Mouse (Mus musculus) brain, adult 2 months (tissue): ENCODE results near the gene Gnptab.
"Not testable (repeated sequence)": the region's sequence is repeated elsewhere in the genome, so short reads cannot be mapped to it uniquely, and the experiment has no call there.

Experiments used
- DNase-seq: peaks from one replicate; pipeline ENCODE4 v3.0.0; 2011; ENCODE audit warnings: low read depth, low spot score

Gene Gnptab

DNA sequence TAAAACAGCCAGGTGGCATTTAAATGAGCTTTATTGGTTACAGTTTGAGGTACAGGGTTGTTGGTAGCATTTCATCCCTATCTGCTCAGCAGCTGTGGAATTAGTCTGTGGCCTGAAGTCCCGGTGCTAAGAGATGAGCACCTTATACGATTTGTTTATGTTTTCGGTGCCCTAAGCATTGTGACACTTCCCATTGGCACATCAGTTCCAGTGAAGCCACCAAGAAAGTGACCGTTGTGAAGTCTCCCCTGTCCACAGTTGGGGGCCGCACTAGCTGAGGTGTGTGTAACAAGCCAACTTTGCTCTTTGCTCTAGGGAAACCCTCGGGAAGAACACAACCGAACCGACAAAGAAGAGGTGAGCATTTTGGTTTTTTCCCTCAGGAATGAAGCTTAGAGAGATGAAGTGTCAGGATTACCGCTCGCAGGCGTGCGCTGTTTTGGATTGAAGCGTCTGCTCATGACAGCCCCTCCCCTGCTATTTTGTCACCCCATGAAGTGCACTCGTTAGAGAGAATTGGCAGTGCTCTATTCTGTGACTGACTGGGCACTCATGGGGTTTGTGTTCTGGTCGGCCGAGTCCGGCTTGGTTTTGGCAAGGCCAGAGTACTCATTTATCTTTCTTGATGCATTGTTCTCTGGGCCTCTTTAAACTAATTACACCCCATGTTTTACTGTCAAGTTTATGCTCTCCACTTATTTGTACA lies 33.5 kb downstream of the Gnptab start:
- DNase-seq: no peak

DNA sequence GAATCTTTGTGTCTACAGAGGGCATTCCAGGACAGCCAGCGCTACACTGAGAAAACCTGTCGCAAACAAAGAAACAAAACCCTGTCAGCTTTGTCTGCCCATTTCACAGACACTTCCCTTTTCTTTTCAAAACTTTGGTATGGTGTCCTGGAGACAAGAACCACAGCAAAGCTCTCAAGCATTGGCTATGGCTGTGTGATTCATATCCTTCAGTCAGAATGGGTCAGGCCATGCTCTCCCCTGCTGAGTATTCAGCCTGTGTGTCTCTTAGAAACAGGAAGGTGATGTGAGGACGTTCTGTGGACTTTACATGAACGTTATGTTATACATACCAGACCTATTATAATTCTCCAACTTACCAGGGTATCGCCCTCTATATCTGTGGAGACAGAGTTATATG lies 38.8 kb downstream of the Gnptab start:
- DNase-seq: no peak

DNA sequence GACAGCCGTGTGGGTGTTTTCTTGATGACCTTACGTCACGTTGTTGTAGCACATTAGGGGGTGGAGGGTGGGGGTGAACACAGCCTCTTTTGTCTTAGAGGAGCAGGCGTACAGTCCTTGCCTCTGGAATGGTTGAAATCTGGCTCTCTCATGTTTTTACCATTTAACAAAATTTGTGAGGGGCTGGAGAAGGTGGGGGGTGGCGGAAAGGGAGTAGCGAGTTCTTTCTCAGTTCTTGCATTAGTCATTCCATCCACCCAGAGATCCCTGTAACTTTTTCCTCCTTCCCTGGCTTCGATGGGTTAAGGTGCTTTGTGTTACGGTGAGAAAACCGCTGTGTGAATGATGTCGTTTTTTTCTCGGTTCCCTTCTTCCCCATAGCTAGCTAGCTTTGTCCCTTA lies 41.2 kb downstream of the Gnptab start:
- DNase-seq: peak; percentile 60

DNA sequence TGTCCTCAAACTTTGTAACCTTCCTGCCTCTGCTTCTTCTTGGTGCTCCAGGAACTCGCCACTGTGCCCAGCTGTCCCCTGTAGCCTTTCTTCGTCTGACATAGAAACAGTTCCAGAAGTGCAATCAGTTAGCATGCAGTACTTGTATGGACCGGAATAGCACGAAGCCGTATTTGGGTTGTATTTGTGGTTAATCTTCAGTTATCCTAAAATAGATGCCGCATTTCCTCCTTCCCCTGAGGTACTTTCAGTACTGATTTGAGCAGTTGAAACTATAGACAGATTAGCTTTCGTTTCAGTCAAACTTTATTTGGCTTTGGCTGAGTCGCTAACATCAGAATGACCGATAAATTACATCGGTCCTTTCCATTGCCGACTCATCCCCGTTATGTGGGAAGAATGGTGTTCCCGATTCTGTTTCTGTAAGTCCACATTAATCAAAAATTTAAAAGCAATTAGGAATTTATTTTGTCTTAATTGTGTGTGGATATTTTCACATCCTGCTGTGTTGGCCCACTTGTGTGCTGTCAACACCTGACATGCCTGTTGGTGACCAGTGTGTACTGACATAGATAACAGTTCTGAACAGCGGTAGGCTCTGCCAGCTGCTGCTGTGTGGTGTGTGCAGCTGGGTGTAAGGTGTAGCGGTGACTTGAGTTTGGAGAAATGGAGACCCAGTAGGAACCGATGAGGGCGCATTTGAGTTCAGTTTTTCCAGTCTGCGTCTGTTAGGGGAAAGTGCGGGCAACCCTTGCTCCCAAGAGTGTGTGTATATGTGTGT lies 41.9 kb downstream of the Gnptab start:
- no peak for DNase-seq

DNA sequence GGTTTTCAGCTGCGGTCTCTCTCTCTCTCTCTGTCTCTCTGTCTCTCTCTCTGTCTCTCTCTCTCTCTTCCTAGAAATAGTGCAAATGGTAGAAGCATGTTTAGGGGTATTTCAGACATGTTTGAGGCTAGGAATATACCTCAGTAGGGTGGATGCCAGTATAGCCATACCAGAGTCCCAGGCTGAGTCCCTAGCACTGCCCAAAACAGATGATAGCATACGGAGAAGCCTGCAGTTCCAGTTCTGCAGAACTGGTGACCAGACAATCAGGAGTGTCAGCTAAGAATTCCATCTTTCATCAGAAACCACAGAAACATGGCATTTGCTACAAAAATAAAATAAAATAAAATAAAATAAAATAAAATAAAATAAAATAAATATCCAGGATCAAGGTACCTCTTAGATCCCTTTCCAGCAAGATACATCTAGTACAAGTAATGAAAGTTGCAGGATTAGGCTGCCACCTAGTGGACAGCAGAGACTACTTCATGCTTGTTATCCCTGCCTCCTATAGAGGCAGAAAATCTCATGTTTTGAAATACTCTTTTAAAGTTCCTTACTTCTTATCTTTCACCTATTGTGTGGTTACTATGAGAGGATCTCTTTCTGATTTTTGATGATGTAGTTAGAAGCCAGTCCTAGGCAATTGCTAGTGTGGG lies 47.4 kb downstream of the Gnptab start:
- peak; percentile 90 for DNase-seq

DNA sequence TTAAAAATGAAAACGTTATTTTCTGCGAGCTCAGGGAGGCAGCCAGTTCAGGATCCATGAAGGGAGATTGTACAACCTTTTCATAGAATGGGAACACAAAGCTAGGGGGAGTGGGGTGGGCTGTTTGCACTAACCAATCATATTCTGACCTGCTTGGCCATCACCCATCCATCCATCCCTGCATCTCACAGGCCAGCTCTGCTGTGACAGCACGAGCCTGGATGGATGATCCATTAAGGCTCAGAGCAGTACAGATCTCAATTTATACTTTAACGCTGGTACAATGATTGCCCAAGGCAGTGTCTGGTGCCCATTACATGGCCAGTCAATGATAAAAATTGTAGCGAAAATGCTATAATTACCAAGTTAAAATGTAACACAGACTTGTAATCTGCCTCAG lies 48.0 kb downstream of the Gnptab start:
- DNase-seq: no peak

DNA sequence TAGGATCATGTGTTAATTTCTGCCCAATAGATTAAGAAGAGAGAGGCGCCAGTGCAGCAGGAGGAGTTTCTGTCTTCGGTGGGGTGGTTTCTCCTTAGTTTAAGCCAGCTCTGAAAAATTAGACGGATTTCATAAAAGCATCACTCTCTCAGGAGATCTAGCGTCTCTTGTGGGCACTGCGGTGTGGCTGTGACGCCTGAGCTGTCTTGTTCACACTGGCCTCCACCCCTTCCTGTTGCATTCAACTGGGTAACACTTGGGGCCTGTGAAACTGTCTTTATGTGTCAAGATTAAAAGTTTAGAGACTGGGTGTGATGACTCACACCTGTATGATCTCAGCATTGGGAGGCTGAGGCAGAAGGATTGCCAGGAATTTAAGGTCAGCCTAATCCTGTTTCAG lies 49.1 kb downstream of the Gnptab start:
- no peak for DNase-seq

DNA sequence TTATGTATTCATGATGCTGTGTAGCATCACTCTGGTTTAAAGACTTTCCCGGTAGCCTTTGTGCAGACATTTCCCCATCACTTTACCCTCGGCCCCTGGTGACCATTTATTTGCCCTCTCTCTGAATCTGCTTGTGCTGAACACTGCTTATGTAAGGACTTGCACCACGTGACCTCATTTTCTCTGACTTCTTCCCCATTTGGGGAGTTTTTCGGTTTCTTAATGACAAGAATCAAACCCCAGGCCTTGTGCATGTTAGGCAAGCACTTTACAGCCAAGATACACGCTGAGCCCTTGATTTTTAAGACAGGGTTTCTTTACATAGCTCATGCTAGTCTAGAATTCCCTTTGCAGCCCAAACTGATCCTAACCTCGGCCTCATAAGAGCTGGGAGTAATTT lies 62.3 kb downstream of the Gnptab start:
- DNase-seq: no peak

DNA sequence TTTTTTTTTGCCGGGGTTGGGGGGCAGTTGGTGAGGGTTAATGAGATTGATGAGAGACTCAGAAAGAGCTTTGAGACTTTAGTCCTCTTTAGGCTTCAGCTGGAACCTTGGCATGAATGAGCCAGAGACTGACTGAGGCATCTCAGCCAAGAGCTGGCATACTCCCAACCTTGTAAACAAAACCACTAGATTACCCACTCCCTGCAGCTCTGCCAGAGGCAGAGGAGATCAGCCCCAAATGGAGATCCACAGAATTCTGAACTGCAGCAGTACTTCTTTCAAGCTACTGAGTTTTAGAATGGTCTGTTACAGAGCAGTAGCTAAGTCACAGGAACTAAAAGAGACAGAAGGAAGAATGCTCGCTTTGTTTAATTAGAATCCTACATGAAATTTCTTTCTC lies 72.3 kb downstream of the Gnptab start:
- peak; percentile 90 for DNase-seq

DNA sequence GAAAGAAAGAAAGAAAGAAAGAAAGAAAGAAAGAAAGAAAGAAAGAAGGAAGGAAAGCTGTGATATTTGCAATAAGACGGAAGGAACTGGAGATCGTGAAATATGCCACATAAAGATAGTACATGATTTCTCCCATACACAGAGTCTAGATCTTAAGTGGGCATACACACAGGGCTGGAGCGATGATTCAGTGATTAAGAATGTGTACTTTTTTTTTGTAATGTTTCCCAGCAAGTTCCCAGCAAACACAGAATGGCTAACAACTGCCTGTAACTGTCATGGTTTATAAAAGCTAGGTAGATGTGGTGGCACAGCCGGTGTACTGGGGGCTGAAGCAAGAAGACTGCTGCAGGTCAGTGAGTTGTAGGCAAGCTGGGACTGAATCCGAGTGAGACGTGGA lies 73.1 kb downstream of the Gnptab start:
- DNase-seq: no peak

DNA sequence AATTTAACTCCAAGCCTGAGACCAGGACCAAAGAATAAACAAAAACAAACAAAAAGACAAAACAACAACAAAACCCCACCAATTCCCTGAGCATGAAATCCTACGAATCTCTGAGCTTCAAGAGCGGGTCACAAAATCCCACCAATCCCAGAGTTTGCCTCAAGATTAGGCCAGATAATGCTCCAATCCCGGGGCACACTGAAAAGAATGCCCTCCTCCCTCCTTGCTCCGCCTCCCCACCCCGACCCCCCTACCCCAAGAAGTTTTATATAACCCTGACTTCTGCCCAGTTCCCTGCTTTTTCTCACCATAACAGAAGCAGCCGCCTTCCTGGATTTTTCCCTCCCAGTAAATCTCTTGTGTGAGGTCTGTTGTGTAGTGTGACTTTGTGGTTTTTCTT lies 78.9 kb downstream of the Gnptab start:
- DNase-seq: no peak

DNA sequence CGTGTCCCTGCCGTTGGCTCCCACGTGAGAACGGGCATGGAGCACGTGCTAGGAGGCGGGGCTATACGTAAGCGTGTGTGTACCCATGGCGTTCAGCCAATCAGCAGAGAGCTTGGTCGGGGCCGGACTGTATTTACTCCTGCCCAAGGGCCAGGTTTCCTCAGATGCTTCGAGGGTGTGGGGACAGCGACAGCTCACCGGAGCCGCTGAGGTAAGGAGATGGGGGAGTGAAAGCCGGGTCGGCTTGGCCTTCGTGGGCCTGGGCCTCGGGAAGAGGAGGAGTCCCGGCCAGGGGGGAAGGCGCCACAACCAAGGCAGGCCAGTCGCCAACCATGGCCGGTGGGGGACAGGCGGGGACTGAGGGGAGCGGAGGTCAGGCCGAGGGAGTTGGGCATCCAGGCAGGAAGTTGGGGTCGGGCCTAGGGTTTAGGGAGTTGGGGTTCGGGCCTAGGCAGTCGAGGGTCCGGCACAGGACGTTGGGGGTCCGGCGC lies 80.6 kb downstream of the Gnptab start, which contains the start of gene Sycp3:
Sycp3 (plus strand) TSS at position 68 of the 491 bp plus-strand sequence.
- no peak for DNase-seq

DNA sequence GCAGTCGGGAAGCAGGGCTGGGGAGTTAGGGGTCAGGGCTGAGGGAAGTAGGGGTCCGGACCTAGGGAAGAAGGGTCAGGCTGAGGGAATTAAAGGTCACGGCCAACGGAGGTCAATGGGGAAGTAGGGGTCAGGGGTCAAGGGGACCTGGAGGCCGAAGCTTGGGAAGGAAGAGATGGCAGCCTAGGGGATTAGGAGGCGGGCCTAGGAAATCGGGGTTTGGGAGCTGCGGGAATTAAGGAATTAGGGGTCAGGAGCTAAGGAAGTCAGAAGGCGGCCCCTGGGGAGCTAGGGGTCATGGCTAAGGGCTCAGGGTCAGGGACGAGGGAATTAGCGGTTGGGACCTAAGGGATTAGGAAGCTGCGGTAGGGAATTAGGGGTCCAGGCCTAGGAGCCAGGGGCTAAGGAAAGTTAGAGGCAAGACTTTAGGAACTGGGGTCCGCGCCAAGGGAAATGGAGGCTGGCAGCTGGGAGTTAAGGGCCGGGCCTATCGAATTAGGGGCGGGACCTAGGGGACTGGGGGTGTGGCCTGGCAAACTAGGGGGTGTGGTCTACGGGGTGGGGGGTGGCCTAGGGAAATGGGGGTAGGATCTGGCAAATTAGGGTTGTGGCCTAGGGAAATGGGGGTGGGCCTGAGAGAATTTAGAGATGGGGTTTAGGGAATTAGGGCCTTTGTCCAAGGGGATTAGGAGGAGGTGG lies 81.3 kb downstream of the Gnptab start:
- no peak for DNase-seq

DNA sequence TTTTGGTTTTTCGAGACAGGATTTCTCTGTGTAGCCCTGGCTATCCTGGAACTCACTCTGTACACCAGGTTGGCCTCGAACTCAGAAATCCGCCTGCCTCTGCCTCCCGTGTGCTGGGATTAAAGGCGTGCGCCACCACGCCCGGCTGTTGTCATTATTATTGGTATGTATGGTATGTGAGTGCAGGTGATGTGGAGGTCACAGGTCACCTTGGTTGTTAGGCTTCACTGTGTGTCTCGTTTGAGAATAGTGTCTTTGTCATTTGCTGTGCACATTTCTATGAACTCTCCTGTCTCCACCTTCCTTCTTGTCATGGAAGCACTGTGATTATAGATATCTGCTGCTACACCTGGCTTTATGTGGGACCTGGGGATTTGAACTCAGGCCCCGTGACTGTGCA lies 103.9 kb downstream of the Gnptab start:
- DNase-seq: not testable (repeated sequence)

DNA sequence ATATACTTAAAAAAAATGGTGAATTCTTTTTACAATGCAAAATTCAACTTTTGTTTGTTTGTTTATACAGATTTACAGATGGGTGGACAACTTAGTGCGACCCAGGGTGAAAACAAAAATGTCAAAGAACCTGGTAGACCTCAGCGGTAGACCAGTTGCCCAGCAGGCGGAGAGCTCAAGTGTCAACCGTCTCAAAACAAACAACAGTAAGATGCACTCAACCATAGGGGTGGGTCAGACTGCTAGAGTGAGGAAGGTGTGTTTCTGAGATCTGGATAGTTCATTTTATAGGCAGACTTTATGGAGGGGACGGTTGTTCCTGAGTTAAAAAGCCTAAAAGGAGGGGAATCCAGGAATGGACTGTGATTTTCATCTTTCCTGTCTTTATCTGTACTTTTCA lies 109.7 kb downstream of the Gnptab start:
- DNase-seq: no peak

DNA sequence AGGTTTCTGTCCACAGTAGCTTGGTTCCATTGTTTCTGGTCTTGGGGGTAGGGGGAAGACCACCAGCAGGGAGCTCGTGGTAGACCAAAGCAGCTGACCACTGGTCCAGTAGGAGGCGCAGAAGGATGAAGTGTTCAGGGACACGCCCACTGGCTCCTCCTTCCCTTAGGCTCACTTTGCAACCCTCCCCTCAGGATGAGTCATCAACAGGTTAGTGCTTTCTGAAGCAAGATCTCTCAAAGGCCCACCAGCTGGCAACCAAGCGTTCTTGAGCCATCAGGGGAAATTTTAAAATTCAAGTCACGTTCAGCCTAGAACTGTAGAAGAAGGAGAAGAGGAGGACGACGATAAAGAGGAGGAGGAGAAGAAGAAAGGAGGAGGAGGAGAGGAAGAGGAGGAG lies 112.7 kb downstream of the Gnptab start:
- DNase-seq: no peak

DNA sequence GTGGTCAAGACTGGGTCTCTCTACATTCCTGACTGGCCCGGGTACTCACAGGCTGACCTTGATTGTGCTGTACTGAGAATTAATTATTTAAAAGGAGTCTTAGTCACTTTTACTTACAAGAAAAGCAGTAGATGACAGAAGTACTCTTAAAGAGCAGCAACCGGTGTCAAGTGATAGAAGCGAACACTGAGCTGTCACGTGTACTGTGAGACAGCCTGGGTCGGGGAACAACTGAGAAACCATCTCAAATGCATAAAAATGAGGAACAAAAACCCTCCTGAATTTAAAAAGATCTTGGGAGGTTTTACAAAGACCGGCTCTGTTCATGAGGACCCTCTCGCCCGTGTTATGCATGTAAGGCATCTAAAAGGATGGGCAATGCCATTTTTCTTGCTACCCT lies 113.7 kb downstream of the Gnptab start:
- no peak for DNase-seq

DNA sequence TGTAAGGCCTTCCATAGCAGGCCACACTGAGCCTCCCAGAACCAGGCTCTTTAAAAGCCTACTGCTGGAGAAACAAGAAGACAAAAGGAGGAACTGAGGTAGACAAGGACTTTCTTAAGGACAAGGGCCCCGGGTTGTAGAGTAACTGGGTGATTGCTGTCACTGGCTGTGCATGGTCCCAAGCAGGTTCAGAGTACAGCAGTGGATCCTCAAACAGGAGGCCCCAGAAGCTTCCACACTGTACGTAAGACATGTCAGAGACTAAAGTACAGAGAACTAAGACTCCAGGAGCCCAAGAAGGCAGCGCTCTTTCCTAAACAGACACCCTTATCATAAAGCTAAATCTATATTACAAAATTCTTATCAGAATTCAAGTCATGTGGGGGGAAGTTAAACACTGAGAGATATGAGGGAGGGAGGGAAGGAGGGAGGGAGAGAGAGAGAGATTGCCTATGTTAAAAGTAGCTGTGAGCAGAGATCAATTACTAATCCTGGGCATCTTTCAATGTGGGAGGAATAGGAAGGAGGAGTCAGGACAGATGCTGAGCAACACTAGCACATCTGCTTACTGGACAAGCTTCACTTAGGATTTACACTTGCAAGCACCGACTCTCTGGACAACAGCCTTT lies 116.1 kb downstream of the Gnptab start:
- no peak for DNase-seq
